Mouse (Mus musculus): ENCODE data around the gene Lemd1.
"Not testable (repeated sequence)": the region's sequence is repeated elsewhere in the genome, so short reads cannot be mapped to it uniquely, and the experiment has no call there.

Gene Lemd1

DNA sequence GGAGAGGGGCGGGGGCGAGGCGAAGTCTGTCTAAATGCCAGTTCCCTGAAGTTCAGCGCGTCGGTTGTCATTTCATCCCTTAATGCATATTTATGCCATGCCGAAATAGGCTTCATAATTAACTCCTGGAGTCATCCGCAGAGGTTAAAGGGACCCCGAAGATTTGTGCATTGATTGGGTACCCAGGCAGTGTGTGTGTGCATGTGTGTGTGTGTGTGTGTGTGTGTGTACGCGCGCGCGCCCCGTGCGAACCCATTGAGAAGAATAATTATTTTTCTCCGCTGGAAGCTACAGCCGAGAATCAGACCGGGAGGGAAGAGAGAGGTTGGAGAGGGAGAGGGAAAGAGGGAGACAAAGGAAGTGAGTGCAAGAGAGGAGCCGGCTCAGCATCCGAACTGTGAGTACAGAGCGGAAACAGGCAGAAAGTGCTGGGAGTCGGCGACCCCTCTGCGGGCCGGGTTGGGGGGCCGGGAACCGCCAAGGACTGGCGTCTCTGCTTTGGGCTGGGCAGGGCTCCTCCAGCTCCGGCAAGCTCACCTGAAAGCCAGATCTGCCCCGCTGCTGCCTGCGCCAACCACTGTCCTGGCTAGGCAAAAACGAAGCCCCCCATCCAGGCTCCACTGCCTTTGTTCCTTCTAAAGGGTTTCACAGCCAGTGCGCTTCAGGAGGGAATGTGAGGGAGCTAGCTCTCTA lies at the start of gene Lemd1, which contains the start of gene AC124108.1:
Gene Lemd1 (plus strand): TSS at position 339 of the 693 bp plus-strand sequence.
Gene AC124108.1 (plus strand): TSS at position 365 of the 693 bp plus-strand sequence.
- no peak for DNase-seq (ENCODE audit: low read depth)

DNA sequence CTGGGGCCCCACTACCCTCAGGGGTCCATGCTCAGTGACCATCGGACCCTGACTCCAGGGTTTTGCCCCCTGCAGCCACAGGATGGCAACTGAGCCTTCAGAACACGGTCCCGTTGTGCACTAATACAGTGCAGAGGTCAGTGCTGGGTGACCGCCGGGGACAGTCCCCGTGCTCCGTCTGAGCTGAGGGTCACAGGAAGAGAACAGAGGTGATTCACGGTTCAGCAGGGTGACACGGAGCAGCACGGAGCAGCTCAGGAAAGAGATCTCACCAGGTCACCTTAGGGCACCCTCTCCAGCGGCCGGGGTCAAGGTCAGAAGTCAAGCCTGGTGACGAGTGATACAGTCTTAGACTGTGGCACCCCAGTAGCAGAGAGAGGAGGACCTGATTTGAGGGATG lies 49.5 kb upstream of the Lemd1 start:
- no peak for DNase-seq (ENCODE audit: low read depth)

DNA sequence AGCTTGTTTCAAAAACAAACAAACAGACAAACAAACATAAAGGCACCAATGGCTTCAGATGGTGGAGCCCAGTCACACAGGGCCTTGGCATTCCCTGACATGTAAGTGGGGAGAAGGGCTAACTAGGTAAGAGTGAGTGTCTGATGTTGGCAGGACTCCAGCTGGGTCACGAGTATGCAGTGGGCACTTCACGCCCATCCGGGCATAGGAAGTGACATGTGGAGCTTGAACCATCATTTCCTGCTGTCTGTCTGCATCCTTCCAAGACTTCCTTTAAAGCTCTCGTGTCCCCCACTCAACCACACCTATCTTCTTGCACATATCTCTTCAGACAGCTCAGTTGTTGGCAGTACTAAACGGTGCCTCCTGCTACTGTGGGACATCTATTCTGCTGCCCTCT lies 48.2 kb upstream of the Lemd1 start:
- DNase-seq (ENCODE audit: low read depth) = no peak

GRCm38 (mm10) chr1:132143730-132144129 lies 47.5 kb upstream of the Lemd1 start:
- DNase-seq (ENCODE audit: low read depth) = no peak

DNA sequence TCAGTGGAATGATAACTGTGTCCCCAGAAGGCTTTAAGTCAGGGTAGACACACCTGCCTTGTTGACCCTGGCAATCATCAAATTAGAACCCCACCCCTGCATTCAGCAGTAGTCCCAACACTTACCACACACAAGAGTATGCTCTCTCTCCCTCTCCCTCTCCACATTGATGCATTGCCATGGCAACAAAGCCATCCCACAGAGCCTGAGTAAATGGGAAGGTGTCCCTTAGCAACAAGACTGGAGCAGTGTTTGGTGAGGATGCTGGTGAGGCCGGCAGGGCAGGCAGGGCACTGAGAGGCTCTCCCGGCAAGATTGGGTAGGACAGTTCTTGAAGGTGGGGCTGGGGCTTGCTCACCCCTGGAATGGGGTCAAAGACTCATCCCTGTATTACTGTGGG lies 47.0 kb upstream of the Lemd1 start:
- no peak for DNase-seq (ENCODE audit: low read depth)

- no peak for DNase-seq (ENCODE audit: low read depth)
Measured at GRCm38 (mm10) chr1:132144837-132145236, 46.4 kb upstream of the Lemd1 start.

GRCm38 (mm10) chr1:132145973-132146685 lies 45.1 kb upstream of the Lemd1 start:
- no peak for DNase-seq (ENCODE audit: low read depth)

GRCm38 (mm10) chr1:132149410-132149809 lies 41.8 kb upstream of the Lemd1 start:
- no peak for DNase-seq (ENCODE audit: low read depth)

DNA sequence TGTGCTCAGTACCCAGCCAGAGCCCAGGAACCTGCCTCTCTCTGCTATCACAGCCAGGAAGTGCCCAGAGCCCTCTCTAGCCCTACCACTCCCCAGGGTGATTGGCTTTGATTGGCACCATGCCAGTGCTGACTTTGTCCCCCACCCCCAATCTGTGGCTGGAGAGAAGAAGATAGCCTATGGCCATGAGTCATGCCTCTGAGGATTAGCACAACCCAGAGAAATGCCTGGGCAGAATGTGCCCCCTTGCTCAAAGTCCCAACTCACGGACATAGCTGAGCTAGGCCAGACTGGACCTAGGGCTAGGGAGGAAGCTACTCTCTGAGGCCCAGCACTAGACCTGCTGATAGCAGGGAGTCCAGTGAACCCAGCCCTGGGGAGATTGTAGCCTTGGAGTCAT lies 41.1 kb upstream of the Lemd1 start:
- DNase-seq (ENCODE audit: low read depth) = no peak

DNA sequence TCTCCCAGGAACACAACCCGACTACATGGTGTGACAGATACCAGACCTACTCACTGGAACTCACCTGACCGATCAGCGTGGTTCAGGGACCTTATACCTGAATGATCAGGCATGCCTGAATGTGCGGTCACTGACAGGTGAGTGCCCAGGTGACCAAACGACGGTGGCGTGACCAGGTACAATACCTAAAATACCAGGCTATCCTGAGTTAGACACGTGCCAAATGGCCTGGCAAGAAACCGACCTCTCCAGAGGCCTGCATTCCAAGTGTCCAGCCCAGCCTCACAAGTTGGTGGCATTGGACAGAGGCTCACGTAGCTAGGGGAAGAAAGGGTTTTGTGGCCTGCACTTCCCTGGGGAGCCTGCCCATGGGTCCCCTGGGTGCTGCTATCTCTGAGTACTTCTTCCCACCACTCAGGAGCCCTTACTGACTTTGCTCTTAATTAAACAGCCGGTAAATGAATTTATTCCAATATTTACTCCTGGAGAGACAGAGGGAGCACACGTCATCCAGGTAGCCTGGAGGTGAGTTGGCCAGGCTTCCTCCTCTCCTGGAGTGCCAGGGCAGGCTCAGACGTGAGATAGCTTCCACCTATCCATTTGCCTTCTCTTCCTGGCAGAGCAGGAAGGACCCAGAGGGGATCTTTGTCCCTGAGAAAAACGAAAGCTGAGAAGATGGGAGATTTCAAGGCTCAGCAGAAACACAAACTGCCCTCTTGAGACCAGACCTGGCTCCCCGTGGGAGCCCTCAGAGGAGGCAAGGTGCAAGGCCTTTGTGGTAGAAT lies 40.2 kb upstream of the Lemd1 start:
- DNase-seq (ENCODE audit: low read depth) = no peak

DNA sequence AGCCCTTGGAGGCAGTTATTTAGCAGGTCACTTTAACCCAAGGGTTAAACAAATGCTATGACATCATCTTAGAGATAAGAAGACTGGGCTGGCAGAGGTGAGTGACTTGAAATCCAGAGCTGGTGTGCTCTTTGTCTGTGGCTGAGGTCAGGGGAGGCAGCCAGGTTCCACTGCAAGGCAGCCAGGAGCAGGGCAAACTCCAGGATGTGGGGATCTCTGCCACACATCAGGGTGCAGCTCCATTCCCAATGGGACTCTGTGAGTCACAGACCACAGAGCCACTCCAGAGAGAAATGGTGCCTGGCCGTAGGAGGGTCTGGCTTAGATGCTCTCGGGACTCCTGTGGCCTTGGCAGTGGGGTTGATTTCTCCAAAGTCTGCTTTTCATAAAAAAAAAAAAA lies 39.3 kb upstream of the Lemd1 start:
- DNase-seq (ENCODE audit: low read depth) = no peak

DNA sequence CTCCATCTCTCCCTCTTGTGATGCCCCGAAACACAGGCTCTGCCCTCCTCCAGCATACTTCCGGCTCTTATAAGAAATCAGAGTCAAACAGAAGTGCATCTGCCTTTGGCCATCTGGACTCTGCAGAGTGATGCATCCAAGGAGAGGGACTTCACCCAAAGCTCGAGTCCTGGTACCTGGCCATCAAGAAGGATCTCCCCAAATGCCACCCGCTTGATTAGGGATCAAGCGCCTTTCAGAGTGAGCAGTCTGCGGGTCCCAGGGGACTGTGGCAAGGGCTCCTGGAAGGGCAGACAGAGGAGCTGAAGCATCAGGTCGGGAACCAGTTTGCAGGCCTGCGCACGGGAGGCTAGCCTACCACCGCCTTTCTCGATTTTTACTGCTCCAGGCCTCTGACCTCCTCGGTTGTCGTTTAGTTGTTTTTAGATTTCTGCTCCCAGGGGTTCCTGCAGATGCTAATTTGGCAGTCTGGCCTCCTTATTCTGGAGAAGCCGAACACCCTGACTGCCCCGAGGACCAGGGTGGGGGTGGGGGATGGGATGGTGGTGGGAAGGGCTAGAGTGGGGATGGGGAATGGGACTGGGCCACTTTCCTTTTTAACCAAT lies 38.0 kb upstream of the Lemd1 start:
- DNase-seq (ENCODE audit: low read depth) = no peak

- no peak for DNase-seq (ENCODE audit: low read depth)
Measured at GRCm38 (mm10) chr1:132153691-132154090, 37.5 kb upstream of the Lemd1 start.

DNA sequence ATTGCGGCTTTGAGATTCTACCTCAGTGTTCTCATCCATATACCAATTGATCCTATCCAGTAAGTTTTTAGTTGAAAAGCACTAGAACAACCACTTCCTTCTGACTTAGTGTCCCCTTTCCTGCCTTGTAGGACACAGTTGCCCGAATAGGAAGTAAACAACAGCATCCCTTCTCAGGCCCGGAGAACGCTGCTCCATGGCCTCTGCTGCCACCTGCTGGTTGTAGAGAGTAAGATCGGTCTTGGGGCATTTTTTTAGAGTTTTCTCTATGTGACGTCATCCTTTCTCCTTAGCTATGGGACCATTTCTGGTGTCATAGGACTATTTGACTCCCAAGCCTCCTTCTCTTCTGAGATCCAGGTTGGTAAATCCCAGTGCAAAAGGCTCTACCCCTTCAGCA lies 35.5 kb upstream of the Lemd1 start:
- peak; percentile 65 for DNase-seq (ENCODE audit: low read depth)

GRCm38 (mm10) chr1:132157016-132157781 lies 34.0 kb upstream of the Lemd1 start:
- DNase-seq (ENCODE audit: low read depth) = no peak

- DNase-seq (ENCODE audit: low read depth) = no peak
Measured at GRCm38 (mm10) chr1:132157808-132158207, 33.4 kb upstream of the Lemd1 start.

- no peak for DNase-seq (ENCODE audit: low read depth)
Measured at GRCm38 (mm10) chr1:132158741-132159140, 32.5 kb upstream of the Lemd1 start.

DNA sequence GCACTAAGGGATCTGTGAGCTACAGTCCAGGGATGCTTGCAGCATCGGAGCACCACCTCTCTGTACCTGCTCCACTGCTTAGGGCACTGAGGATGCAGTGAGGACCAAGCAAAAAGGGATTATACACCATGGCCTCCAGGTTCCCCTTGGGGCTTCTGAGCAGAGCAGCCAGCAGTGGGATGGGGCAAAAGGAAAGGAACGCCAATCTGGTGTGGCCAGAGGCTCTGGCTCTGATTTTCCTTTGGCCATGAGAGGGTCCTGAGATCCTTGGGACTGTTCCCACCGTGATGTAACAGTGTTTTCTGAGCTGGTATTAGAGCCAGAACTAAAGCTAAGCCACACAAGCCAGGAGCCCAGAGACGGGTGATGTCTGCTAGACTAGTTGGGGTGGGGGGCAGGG lies 31.6 kb upstream of the Lemd1 start:
- DNase-seq (ENCODE audit: low read depth) = no peak

- DNase-seq (ENCODE audit: low read depth) = no peak
Measured at GRCm38 (mm10) chr1:132161211-132161880, 29.9 kb upstream of the Lemd1 start.

GRCm38 (mm10) chr1:132162618-132163017 lies 28.6 kb upstream of the Lemd1 start:
- DNase-seq (ENCODE audit: low read depth) = not testable (repeated sequence)
